Mouse (Mus musculus) forebrain, embryonic 16.5 days (tissue): ENCODE results near the gene Fam207a. TPM values are rescaled to one million over a fixed set of nuclear protein-coding genes. Genes with fewer than 3 reads are reported as not detected.

Source experiments
- ATAC-seq: fragments of 200-750 bp; cut with Nextera tagmentation; 2 replicates; pipeline ENCODE4 v1.8.0; 2017; ENCODE audit warnings: mild to moderate bottlenecking, moderate library complexity
- H3K27ac ChIP-seq: fragments of 300-500 bp; sonication (generic); 2 replicates; pipeline ENCODE4 v1.5.1; 2014; ENCODE audit warnings: low read length, control low read depth
- H3K27me3 ChIP-seq: fragments of 300-500 bp; sonication (generic); replicated peaks from 2 replicates; pipeline ENCODE4 v1.6.1; 2014; ENCODE audit warnings: low read length; ENCODE audit not compliant: control insufficient read depth, insufficient read depth
- H3K36me3 ChIP-seq: fragments of 300-500 bp; sonication (generic); 2 replicates; pipeline ENCODE4 v1.6.1; 2014; ENCODE audit not compliant: control insufficient read depth, insufficient read depth
- H3K4me1 ChIP-seq: fragments of 300-500 bp; sonication (generic); replicated peaks from 2 replicates; pipeline ENCODE4 v1.6.1; 2014; ENCODE audit warnings: low read length; ENCODE audit not compliant: control insufficient read depth, insufficient read depth
- H3K4me2 ChIP-seq: fragments of 300-500 bp; sonication (generic); 2 replicates; pipeline ENCODE4 v1.6.1; 2014; ENCODE audit warnings: mild to moderate bottlenecking, low read length, control low read depth
- H3K4me3 ChIP-seq: fragments of 300-500 bp; sonication (generic); replicated peaks from 2 replicates; pipeline ENCODE4 v1.5.1; 2014; ENCODE audit warnings: mild to moderate bottlenecking, low read length, control low read depth
- H3K9ac ChIP-seq: fragments of 300-500 bp; sonication (generic); replicated peaks from 2 replicates; pipeline ENCODE4 v1.6.1; 2014; ENCODE audit warnings: low read depth, low read length, control low read depth
- H3K9me3 ChIP-seq: fragments of 300-500 bp; sonication (generic); 2 replicates; pipeline ENCODE4 v1.6.1; 2016; ENCODE audit warnings: low read length; ENCODE audit not compliant: control insufficient read depth
- WGBS: fragments of 180-500 bp; shearing (Covaris S2); extraction: QIAGEN DNeasy Blood & Tissue Kit; methylation state at CpG from one replicate; pipeline ENCODE4 v1.1.7; 2014; 5-methylcytosine and 5-hydroxymethylcytosine counted together
- polyA plus RNA-seq: library from polyadenylated mRNA; unstranded; fragments of >200 nt; fragmentation: Nextera tagmentation; extraction: Ambion mirVana; gene quantifications from 2 replicates; pipeline ENCODE4 v1.2.1, GENCODE M21; 2015

Fam207a gene
- polyA plus RNA-seq = 41.6 and 42.8 TPM in 2 replicates

GRCm38 (mm10) chr10:77515385-77516348 lies at the start of gene Fam207a:
Gene Fam207a (minus strand): TSS chr10:77515785.
- WGBS = 1% methylated on average over 74 of the region's 75 CpGs
- ATAC-seq = peak; percentile 98

GRCm38 (mm10) chr10:77565005-77565404 lies 49.4 kb upstream of the Fam207a start:
- H3K9me3 ChIP-seq = no peaks in the 10 kb centered on the region
- no peak overlapping the region for H3K4me3 ChIP-seq
- H3K36me3 ChIP-seq = no peaks in the 10 kb centered on the region
- no peak overlapping the region for H3K27ac ChIP-seq
- no peak overlapping the region for H3K9ac ChIP-seq
- H3K4me2 ChIP-seq = no peak overlapping the region
- WGBS = 84% methylated on average over 8 of the region's 8 CpGs
- H3K4me1 ChIP-seq = no peaks in the 10 kb centered on the region
- H3K27me3 ChIP-seq = no peaks in the 10 kb centered on the region
- no peak for ATAC-seq

More at GRCm38 (mm10) chr10:77515385-77516348, at the start of gene Fam207a:
- H3K4me3 ChIP-seq = peak within 1 kb of the TSS; percentile 94
- peak within 1 kb of the TSS; percentile 78 for H3K27ac ChIP-seq
- peaks cover 20% of the 10 kb centered on the region for H3K4me1 ChIP-seq
- H3K36me3 ChIP-seq = peaks cover 12% of the 10 kb centered on the region; the same call in 1 of the 2 replicates
- peak within 1 kb of the TSS; percentile 94 for H3K9ac ChIP-seq
- no peaks in the 10 kb centered on the region for H3K27me3 ChIP-seq
- H3K9me3 ChIP-seq = no peaks in the 10 kb centered on the region
- H3K4me2 ChIP-seq = peak within 1 kb of the TSS; percentile 95

DNA sequence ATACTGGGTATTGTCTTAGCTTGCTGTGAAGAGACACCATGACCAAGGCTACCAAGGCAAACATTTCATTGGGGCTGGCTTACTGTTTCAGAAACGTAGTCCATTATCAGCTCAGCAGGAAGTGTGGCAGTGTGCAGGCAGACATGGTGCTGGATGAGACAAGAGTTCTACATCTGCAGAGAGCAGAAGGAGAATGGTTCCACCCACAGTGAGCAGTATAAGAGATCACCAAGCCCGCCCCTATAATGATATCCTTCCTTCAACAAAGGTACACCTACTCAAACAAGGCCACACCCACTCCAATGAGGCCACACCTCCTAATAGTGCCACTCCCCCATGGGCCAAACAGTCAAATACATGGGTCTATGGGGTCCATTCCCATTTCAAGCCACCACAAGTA lies 45.9 kb upstream of the Fam207a start:
- H3K4me3 ChIP-seq = no peak overlapping the region
- no peak for ATAC-seq
- WGBS = 75% methylated on average over 2 of the region's 2 CpGs
- H3K4me2 ChIP-seq = no peak overlapping the region
- no peaks in the 10 kb centered on the region for H3K27me3 ChIP-seq
- no peaks in the 10 kb centered on the region for H3K4me1 ChIP-seq
- no peaks in the 10 kb centered on the region for H3K9me3 ChIP-seq
- no peak overlapping the region for H3K9ac ChIP-seq
- H3K27ac ChIP-seq = no peak overlapping the region
- no peaks in the 10 kb centered on the region for H3K36me3 ChIP-seq

- H3K4me3 ChIP-seq = no peak overlapping the region
- H3K36me3 ChIP-seq = no peaks in the 10 kb centered on the region
- no peak overlapping the region for H3K9ac ChIP-seq
- ATAC-seq = no peak
- WGBS = 92% methylated on average over 9 of the region's 9 CpGs
- no peaks in the 10 kb centered on the region for H3K9me3 ChIP-seq
- H3K27ac ChIP-seq = no peak overlapping the region
- H3K4me1 ChIP-seq = no peaks in the 10 kb centered on the region
- no peaks in the 10 kb centered on the region for H3K27me3 ChIP-seq
- H3K4me2 ChIP-seq = no peak overlapping the region
Measured at GRCm38 (mm10) chr10:77560830-77561229, 45.2 kb upstream of the Fam207a start.

DNA sequence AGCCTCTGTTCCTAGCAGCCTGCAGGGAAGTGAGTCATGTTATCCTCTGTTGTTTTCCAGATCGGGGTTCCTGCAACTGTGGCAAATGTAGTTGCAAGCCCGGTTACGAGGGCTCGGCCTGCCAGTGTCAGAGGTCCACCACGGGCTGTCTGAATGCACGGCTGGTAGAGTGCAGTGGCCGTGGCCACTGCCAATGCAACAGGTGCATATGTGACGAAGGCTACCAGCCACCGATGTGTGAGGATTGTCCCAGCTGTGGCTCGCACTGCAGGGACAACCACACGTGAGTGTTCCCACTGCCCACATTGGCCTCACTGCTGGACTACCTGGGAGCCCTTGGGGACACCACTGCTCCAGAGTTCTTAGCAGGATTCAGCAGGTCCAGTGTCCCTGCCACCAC lies 44.5 kb upstream of the Fam207a start:
- H3K4me2 ChIP-seq = no peak overlapping the region
- H3K27ac ChIP-seq = no peak overlapping the region
- ATAC-seq = no peak
- no peaks in the 10 kb centered on the region for H3K9me3 ChIP-seq
- no peak overlapping the region for H3K4me3 ChIP-seq
- no peaks in the 10 kb centered on the region for H3K27me3 ChIP-seq
- H3K9ac ChIP-seq = no peak overlapping the region
- H3K4me1 ChIP-seq = no peaks in the 10 kb centered on the region
- H3K36me3 ChIP-seq = no peaks in the 10 kb centered on the region
- 87% methylated on average over 11 of the region's 11 CpGs for WGBS

DNA sequence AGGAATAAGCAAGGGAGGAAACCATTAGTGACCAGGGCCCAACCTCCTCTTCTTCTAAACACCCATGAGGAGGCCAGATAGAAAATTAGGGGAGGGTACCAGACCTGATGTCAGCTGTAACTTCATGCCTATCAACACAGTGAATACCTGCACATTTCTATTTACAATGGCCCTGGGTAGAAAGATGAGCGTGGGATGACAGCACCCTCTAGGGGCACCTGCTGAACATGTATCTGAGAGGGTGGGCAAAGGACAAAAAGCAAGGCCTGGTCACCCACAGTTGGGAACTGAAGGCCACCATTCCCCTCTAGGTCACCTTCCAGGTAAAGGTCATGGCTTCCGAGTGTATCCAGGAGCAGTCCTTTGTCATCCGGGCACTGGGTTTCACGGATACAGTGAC lies 42.1 kb upstream of the Fam207a start:
- no peak overlapping the region for H3K4me3 ChIP-seq
- H3K9me3 ChIP-seq = no peaks in the 10 kb centered on the region
- 87% methylated on average over 4 of the region's 4 CpGs for WGBS
- H3K36me3 ChIP-seq = no peaks in the 10 kb centered on the region
- H3K27ac ChIP-seq = no peak overlapping the region
- ATAC-seq = no peak
- H3K9ac ChIP-seq = no peak overlapping the region
- H3K27me3 ChIP-seq = no peaks in the 10 kb centered on the region
- no peaks in the 10 kb centered on the region for H3K4me1 ChIP-seq
- no peak overlapping the region for H3K4me2 ChIP-seq

DNA sequence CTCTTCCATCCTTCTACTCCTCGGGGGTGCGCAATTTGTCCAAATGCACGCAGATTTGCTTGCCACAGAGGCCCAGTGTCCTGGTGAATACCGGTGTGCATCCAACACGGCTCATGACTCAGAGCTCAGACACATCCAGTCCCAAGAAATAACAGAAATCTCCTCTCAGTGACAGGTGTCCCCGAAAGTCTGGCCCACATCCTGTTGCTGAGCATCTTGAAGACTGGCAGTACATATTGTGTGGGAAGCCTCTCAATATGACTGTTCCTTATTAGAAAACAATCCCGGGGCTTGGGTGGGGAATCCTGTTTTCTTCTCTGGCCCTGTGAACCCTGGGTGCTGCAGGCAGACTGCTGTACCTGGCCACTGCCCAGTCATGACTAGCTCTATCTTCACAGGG lies 41.0 kb upstream of the Fam207a start:
- 90% methylated on average over 7 of the region's 7 CpGs for WGBS
- ATAC-seq = no peak
- Histone ChIP-seq H3K27ac (no peak overlapping the region), H3K4me3 (no peak overlapping the region), H3K36me3 (no peaks in the 10 kb centered on the region), H3K4me1 (no peaks in the 10 kb centered on the region), H3K4me2 (no peak overlapping the region), H3K9ac (no peak overlapping the region), H3K9me3 (no peaks in the 10 kb centered on the region), H3K27me3 (no peaks in the 10 kb centered on the region)

- Histone ChIP-seq H3K9ac (no peak overlapping the region), H3K27me3 (no peaks in the 10 kb centered on the region), H3K9me3 (no peaks in the 10 kb centered on the region), H3K4me1 (no peaks in the 10 kb centered on the region), H3K4me3 (no peak overlapping the region), H3K4me2 (no peak overlapping the region), H3K27ac (no peak overlapping the region), H3K36me3 (no peaks in the 10 kb centered on the region)
- WGBS = 87% methylated on average over 4 of the region's 4 CpGs
- no peak for ATAC-seq
Measured at GRCm38 (mm10) chr10:77554918-77555317, 39.3 kb upstream of the Fam207a start.

- Histone ChIP-seq H3K4me1 (no peaks in the 10 kb centered on the region), H3K4me2 (no peak overlapping the region)
- ATAC-seq = no peak
Measured at GRCm38 (mm10) chr10:77553285-77553684, 37.7 kb upstream of the Fam207a start.

More at GRCm38 (mm10) chr10:77553285-77553684, 37.7 kb upstream of the Fam207a start:
- H3K9me3 ChIP-seq = no peaks in the 10 kb centered on the region
- no peaks in the 10 kb centered on the region for H3K27me3 ChIP-seq
- no peak overlapping the region for H3K9ac ChIP-seq
- H3K4me3 ChIP-seq = no peak overlapping the region
- WGBS = 87% methylated on average over 4 of the region's 4 CpGs
- H3K36me3 ChIP-seq = no peaks in the 10 kb centered on the region
- H3K27ac ChIP-seq = no peak overlapping the region
